Mouse (Mus musculus) heart, postnatal 36 days (tissue): ENCODE results near the gene Sdhb. TPM values are rescaled to one million over a fixed set of nuclear protein-coding genes. Genes with fewer than 3 reads are reported as not detected.

Experiments used
- DNase-seq, 2 experiments: peaks; one replicate each; pipeline ENCODE4 v3.0.0; 2021 to 2022
- intact Hi-C: fragments of 180-260 bp; cut with DNase I; formaldehyde crosslinking; loops from one replicate; pipeline ENCODE4 v1.15.1; 2025
- total RNA-seq, 2 experiments: library from RNA; stranded (reverse); gene quantifications; 2 replicates each; pipeline ENCODE4 v1.2.3; 2021

Gene Sdhb
- total RNA-seq, 2 experiments from 2014 or later, result 1,261 to 1,268 TPM

DNA sequence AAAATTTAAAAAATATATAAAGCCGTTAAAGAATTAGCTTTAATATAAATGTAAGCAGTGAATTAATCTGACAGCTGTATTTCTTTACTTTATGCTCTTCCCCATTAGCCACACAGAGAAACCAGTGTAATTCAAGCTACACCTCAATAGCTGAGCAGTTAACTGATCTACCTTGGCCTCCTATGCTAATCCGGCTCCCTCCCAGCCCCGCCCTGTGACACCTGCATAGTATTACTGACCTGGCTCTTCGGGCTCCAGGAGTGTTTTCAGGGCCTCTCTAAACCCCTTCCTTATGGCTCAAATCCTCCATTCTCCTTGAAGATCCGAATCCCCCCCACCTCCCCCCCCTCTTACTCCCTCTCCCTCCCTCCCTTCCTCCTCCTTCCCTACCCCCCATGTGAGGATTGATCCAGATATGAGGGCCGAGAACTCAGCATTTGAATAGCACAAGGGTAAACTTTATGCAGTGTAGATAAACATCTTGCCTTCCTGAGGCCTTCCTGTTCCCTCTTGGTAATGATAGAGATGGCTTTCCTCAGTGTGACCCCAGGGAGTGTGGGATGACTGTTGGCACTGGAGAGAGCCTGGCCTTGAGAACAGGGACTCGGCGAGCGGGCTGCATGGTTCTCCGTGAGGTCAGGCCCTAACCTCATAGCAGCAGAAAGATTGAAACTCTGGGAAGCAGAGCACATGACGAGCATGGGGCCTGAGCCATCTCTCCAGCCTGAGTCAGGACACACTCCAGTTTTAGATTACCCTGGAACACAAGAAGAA is 6.6 kb downstream of the Sdhb start:
- no peak for DNase-seq
- intact Hi-C loops, result loop anchor here (10.0 kb wide), 1 partner anchor 167 kb away; the partner anchor contains the start of gene Szrd1

DNA sequence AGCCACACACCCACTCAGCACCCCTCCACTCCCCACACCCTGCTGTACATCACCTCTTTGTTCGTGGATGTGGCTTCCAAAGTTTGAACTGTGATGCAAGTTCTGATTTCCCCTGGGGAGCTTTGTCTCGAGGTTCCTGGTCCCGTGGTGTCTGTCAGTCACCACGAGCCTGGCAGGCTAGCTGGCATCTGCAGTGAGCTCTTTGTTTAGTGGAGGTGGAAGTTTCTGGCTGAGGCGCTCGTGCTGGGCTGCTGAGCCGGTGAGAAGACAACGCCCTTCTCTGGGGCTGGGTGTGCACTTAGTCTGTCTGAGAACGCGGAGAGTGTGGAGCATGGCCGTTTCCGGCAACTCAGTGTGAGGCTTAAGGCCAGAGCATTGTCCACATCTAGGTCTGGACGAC is 10.7 kb downstream of the Sdhb start:
- intact Hi-C loops, result no loop called here
- DNase-seq, result no peak

DNA sequence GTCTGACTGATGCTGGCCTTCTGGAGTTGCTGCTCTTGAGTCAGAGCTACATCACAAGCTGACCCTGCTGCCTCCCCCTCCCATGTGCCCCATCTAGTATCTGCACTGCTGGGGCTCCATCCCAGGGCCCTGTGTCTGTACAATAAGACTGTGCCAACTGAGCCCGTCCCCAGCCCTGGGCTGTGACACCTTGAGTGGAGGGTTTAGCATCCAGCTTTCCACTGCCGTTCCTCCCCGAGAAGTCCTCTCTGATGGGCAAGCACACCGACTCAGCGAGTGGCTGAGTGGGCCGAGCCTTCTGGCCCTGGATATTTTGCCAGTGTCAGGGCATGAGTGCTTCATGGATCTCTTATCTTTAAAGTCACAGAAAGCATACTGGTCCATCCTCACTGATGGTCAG is 13.4 kb downstream of the Sdhb start:
- intact Hi-C loops, result no loop called here
- DNase-seq, result no peak

DNA sequence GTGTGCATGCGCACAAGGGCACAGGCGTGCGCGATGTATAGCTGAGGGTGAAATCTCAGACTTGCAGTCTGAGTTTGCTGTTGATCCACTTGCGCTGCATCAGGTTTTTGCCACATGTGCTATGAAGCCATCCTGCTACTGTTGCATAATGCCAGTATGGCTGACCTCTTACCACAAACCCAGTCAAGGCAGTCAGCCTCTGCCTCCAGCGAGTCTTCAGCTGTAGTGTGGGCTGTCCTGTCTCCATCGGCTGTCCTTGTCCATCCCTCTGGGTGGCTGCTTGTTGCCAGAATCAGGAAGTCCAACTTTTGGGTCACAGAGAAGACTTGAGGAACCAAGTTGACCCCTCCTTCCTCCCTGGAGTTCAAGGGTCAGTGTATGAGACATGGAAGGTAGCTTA is 14.4 kb downstream of the Sdhb start:
- intact Hi-C loops, result no loop called here
- no peak for DNase-seq

DNA sequence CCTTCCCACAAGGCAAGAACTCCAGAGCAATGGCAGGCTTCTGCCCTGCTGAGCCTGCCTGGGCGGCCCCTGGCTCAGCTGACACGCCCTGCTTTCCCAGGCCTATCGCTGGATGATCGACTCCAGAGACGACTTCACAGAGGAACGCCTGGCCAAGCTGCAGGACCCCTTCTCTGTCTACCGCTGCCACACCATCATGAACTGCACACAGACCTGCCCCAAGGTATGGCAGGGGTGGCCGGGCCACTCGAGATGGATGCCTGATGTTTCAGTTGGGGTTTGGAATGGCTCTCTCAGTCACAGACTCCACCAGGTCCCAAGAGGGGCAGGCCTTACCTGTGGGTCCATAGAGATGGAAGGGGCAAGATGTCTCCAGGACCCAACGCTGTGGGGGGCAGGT is 16.3 kb downstream of the Sdhb start:
- intact Hi-C loops, result no loop called here
- no peak for DNase-seq

DNA sequence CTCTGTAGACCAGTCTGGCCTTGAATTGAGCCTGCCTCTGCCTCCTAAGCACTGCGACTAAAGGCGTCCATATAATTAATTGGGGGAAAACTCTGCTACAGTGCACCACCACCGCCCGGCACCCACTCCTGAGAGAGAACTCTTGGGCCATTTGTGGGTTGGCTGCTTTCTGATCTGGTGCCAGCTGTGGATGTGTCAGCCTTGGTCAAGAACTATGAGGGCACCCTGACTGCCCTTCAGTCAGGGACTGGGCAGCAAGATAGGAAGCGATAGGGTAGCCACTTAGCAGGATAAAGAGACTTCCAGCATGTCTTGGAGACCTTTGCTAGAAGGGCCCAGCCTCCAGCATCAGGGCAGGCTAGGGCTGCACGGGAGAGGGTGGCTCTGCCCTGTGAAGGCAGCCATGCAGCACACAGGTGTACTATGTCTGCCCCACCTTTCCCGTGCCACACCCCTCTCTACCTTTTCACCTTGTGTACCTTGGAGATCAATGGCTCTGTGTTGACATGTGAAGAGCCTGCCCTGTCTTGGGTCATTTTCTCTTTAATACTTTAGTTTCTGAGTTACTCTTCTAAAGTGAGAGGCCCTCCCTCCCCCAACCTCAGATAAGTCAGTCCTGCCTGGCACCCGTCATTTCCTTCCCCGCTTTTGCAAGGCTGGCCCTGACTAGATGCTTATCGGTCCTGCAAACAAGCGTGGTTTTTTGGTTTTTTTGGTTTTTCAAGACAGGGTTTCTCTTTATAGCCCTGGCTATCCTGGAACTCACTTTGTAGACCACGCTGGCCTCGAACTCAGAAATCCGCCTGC is 17.1 kb downstream of the Sdhb start:
- DNase-seq, result no peak
- intact Hi-C loops, result no loop called here

DNA sequence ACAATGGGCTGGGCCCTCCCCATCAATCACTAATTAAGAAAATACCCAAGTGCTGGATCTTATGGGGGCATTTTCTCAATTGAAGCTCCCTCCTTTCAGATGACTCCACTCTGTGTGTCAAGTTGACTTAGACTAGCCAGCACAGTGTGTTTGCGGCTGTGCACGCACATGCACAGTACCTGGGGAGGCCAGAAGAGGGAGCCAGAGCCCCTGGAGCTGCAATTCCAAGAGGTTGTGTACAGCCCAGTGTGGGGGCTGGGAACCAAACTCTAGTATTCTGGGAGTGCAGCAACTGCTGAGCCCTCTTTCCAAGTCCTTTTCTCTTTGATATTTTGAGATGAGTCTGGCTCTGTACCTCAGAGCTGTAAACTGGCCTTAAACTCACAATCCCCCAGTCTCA is 20.6 kb downstream of the Sdhb start:
- no peak for DNase-seq
- intact Hi-C loops, result no loop called here

DNA sequence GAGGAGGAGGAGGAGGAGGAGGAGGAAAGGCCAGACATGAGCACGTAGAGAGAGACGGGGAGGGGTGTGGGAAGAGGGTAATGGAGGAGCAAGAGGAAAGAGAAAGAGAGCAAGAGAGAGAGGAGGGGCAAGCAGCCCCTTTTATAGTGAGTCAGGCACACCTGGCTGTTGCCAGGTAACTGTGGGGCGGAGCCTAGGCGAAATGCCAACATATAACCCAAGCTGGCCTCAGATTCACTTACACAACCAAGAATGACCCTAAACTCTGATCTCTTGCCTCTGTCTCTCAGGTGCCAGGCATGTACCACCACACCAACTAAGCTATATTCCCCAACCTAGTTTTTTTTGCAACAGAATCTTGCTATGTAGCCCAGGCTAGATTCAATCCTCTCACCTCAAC is 21.8 kb downstream of the Sdhb start:
- DNase-seq, result no peak
- intact Hi-C loops, result no loop called here

DNA sequence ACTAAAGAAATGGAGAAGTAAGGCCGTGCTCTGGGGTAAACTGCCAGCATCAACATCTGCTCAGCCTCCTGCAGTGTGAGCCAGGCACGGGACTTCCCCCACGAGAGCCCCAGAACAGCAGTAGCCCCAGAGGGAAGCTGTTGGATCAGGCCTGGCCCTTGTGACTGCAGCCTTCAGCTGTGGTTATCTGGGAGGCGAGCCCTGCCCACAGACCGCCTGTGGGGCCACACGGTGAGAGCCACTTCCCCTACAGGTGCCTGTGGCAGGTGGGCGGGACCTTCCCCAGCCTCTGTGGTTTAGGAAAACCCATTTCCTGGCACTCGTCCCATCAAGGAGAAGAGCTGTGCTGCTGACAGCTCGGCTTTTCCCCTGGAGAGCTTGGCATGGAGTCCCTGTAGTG is 22.4 kb downstream of the Sdhb start:
- DNase-seq, result peak; percentile 52 to 55
- intact Hi-C loops, result no loop called here

DNA sequence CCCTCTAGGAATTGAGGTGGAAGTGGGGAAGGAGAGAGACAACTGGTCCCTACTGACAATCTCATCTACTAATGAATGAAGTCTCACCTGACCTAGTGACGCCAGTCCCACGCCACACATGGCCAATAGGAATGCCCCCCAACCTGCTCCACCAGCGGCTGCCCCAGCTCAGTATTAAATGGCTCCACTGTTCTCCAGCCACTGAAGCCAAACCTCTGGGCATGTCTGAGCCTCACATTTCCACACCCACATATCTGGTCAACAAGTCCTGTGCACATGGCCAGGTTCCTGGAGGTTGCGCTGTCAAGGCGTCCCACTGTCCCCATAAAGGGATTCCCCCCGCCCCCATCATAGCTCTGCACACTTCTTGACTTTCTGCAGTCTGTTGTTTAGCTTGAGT is 23.5 kb downstream of the Sdhb start:
- no peak for DNase-seq
- intact Hi-C loops, result no loop called here

DNA sequence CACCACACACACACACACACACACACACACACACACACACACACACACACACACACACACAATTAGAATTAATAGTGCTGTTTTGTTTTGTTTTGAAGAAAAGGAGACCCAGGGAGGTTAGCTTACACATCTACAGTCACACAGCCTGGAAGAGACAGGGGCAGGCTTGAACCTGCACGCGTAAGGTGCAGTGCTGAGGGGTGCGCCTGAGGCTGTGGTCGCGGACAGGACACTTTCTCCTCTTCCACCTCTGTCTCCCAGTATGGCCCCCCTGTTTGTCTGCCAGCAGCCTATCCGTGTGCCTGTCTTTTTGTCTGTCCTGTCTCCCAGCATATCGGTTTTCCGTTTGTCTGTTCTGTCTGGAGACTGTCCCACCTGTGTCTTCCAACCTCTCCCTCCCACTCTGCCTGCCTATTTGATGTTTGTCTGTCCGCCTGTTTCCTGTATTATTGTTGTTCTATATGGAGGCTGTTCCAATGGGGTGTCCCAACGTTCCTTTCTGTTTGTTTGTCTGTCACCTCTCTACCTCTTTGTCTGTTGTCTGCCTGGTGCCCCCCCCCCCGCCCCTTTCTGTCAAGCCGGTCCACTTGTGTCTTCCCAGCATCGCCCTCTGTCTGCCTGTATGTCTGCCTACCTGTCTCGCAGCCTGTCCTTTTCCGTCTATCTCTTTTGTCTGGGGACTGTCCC is 25.2 kb downstream of the Sdhb start:
- DNase-seq, result no peak
- intact Hi-C loops, result loop anchor here (2.0 to 5.0 kb wide), 2 partner anchors 21 to 46 kb away; no protein-coding TSS in a partner anchor

DNA sequence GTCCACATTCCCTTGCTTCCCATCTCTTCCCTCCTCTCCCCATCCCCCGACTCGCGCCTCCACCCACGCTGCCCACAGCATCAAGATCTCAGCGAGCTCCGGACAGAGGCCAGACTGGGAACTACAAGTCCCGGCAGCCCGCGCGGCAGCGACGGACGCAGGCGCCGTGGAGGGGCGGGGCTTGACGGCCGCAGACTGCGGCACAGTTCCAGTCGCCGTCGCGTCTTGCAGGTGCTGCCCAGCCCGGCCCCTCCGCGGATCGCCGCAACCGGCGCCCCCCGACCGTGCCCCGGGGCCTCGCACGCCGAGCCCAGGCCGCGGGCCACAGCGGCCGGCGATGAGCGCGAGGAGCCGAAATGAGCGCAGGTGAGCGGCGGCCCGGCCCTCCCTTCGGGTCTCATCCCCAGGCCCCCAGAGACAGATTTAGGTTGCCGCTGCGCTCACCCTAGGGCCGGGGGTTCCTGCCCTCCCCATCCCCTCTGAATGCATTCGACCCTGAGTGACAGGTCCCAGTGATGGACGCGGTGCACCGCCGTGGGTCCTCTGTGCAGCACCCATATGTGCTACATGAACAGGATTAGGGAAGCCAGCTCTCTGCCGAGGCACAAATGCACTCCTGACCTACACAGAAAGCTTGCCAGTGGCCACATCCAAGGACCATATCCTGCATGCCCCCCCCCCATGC is 25.9 kb downstream of the Sdhb start, which contains the start of gene Atp13a2:
Atp13a2 (plus strand) TSS at position 163 of the 685 bp plus-strand sequence.
- intact Hi-C loops, result loop anchor here (2.0 to 5.0 kb wide), 2 partner anchors 22 to 45 kb away; no protein-coding TSS in a partner anchor
- DNase-seq, result peak; percentile 91 to 94

DNA sequence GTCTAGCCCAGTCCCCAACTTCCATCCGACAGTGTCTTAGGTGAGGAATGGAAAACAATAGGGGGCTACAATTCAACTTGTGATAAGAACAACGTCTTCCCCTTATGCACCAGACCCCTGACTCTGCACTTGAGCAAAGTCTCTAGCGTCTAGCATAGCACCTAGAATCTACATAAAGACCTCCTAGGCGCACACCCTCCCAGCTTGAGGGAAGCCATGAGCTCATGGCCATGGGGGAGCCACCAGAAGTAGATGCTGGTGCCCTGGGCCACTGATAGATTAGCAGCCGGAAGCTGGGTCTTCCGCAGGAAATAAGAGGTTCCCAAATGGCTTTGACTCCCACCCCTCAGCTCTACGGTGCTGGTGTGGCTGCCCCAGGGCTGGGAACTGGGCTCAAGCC is 26.5 kb downstream of the Sdhb start:
- intact Hi-C loops, result loop anchor here (2.0 to 5.0 kb wide), 2 partner anchors 23 to 45 kb away; no protein-coding TSS in a partner anchor
- DNase-seq, result no peak

DNA sequence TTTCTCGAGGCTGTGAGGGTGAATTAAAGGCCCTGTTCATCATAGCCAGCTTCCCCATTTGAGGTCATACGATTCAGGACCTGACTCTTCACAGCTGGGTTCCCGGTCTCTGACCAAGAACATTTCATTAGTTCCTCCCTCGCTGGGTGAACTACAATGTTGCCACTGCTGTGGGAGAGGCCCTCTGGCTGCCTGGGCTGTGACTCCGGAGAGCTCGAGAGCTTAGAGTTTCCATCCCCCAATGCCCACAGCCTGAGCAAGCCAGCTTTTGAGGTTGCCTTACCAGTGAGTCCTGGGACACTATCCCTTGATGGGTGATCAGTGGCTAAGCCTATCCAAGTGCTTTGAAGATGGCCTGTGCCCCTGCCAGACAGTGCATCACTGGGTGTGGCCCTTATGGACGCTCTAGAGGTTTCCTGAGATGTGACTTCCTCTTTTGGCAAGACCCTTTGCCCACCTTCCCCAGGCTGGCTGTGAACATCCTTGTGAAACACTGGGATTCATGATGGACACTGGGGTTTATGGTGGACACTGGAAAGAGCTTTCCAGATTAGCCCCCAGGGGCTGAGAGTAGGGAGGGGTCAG is 27.8 kb downstream of the Sdhb start:
- intact Hi-C loops, result loop anchor here (5.0 kb wide), 1 partner anchor 44 kb away; no protein-coding TSS in a partner anchor
- DNase-seq, result peak; percentile 25 to 28

DNA sequence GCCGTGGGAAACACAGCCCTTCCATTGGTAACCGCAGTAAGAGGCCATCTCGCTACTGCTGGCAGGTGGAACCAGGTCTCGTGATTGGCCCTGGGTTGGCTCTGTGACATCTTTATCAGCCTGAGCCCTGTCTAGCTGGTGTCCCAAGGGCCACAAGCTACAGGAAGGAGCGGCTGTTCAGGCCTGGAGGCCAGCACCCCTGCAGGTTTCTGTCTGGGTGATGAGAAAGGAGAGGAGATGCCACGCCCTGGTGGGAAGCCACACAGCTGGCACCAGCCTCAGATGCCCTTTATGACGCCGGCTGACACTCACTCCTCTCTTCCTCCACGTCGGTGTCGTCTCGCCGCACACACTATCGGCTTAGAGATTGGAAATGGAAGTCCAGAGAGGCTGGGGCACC is 28.4 kb downstream of the Sdhb start:
- no peak for DNase-seq
- intact Hi-C loops, result loop anchor here (5.0 kb wide), 1 partner anchor 43 kb away; no protein-coding TSS in a partner anchor

DNA sequence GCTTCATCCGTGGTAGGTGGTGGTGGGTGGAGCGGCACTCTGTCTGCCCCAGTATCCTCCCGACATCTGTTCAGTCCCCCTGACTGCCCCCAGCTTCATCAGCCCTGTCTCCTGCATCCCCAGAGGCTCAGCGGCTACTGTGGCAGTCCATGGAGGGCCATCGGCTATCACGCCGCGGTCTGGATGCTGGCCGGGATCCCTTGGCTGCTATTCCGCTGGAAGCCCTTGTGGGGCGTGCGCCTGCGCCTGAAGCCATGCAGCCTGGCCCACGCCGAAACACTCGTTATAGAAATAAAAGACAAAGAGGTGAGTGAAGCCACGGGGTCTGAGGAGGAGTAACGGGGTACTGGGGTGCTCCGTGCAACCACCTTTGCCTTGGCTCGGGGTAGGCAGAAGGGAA is 31.2 kb downstream of the Sdhb start:
- peak in 1 of 2 experiments; percentile 26 for DNase-seq
- intact Hi-C loops, result no loop called here

DNA sequence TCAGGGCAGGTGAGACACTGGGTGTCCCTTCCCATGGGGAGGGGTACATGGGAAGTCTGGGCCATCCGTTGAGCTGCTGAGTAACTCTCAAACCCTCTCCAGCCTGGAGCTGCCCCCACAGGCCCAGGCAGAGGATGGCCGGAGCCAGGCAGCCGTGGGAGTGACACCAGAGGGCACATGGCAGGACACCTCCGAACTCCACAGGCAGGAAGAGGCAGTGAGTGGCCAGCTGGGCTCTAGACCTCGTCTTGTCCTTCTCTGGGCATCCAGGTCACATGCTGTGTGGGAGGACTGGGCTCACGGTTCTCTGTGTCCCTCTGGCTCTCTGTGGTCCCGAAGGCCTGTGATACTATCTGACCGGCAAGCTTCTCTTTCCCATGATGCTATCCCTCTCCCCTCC is 32.8 kb downstream of the Sdhb start:
- no peak for DNase-seq
- intact Hi-C loops, result no loop called here

DNA sequence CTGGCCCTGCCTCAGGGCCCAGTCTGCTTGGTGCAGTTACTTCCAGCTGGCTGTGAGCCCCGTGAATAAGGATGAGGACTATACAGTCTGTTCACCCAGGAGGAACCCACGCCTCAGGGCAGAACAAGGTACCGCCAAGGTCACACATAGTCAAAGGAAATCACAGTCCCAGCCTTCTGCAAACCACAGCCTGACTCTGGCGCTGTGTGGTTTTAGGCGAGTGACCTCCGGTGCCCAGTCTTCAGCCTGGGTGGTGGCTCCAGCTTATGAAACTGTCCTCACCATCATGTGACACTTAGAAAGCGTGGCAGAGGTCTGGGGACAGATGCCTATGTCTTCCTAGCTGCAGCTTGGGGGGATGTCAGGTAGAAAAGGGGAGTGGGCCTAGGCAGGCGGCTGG is 34.8 kb downstream of the Sdhb start:
- no peak for DNase-seq
- intact Hi-C loops, result no loop called here

DNA sequence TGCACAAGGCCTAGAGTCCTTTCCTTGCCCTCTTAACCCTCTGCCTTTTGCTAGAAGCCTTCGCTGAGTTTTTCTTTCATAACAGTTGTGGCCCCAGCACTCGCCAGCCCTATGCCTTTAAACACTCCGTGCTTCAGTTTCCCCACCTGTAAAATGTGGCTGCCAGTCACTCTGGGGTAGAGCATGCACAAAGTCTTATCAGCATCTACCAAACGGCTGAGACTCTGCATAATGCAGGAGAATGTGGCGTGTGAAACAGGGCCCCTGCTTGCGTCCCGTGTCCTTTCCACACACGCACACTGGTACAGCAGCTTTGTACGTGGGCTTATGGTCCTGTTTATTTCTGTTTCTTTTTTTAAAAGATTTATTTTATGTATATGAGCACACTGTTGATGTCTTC is 35.8 kb downstream of the Sdhb start:
- intact Hi-C loops, result no loop called here
- DNase-seq, result no peak

DNA sequence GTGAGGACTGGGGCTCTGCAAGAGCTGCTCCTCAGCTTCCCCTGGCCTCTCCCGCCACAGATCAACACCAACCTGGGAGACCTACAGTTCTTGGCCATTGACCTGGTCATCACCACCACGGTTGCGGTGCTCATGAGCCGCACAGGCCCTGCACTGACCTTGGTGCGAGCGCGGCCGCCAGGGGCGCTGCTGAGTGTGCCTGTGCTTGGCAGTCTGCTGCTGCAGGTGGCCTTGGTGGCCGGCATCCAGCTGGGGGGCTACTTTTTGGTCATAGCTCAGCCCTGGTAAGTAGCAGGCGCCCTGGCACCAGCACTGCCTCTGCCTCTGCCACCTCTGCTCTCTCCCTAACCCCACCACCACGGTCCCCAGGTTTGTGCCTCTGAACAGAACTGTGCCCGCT is 45.0 kb downstream of the Sdhb start:
- intact Hi-C loops, result no loop called here
- no peak for DNase-seq
